In genomic region chr15:81961078-81961451, GRCm38 (mm10) we compare ENCODE assay signal across 8 mouse cellular contexts. TPM values are rescaled to one million over a fixed set of nuclear protein-coding genes. Genes with fewer than 3 reads are reported as not detected.
A peak's percentile ranks its signal among the peaks of the same experiment; 100 is the strongest.
DNase-seq lines count a peak whose midpoint lies in the region; ATAC-seq and TF ChIP-seq lines count a peak whose summit lies in the region.

No protein-coding gene starts in this region.

- TF ChIP-seq CTCF in cerebellum, adult 2 months (IDR thresholded peaks at IDR 0.05; ENCODE audit: borderline replicate concordance, insufficient read depth, low read depth, low read length): no peak

- no peaks in the 10 kb centered on the region for H3K27me3 ChIP-seq in cerebellum, adult 2 months (ENCODE audit: control insufficient read depth, insufficient read depth, low read length)
- no peaks in the 10 kb centered on the region for H3K27me3 ChIP-seq in neural tube, embryonic 11.5 days (ENCODE audit: control insufficient read depth, insufficient read depth, low read length)
- no peaks in the 10 kb centered on the region for H3K27me3 ChIP-seq in limb, embryonic 12.5 days
- no peaks in the 10 kb centered on the region for H3K27me3 ChIP-seq in stomach, embryonic 14.5 days (ENCODE audit: control insufficient read depth, insufficient read depth, low read length)

- H3K9me3 ChIP-seq in neural tube, embryonic 11.5 days (ENCODE audit: control insufficient read depth, low read length): no peaks in the 10 kb centered on the region
- H3K9me3 ChIP-seq in limb, embryonic 12.5 days: no peaks in the 10 kb centered on the region
- H3K9me3 ChIP-seq in stomach, embryonic 14.5 days (ENCODE audit: control insufficient read depth, low read depth, low read length): no peaks in the 10 kb centered on the region

- DNase-seq in cerebellum, adult 2 months: no peak
- no peak for DNase-seq in cerebellum, adult 11-12 months
- DNase-seq in neural tube, embryonic 11.5 days (ENCODE audit: low spot score): no peak
- no peak for DNase-seq in neural tube, embryonic 10.5 days (ENCODE audit: extremely low spot score, low spot score)
- no peak for DNase-seq in embryo, embryonic 11 days

- H3K4me3 ChIP-seq in cerebellum, adult 2 months (replicated peaks; ENCODE audit: insufficient read depth, low read depth, low read length): peak overlapping the region; percentile 67
- peak overlapping the region; percentile 64 for H3K4me3 ChIP-seq in neural tube, embryonic 11.5 days (ENCODE audit: low read depth, low read length)
- peak overlapping the region; percentile 68 for H3K4me3 ChIP-seq in limb, embryonic 12.5 days (replicated peaks)
- peak overlapping the region; percentile 51 for H3K4me3 ChIP-seq in stomach, embryonic 14.5 days (ENCODE audit: low read depth, low read length)

- 0 out of 2 replicates have a peak overlapping the region, but pooled peaks have one; percentile 20 for H3K27ac ChIP-seq in cerebellum, adult 2 months (ENCODE audit: insufficient read depth, low read length)
- no peak overlapping the region for H3K27ac ChIP-seq in neural tube, embryonic 11.5 days (ENCODE audit: low read depth, low read length)
- H3K27ac ChIP-seq in limb, embryonic 12.5 days: no peak overlapping the region
- no peak overlapping the region for H3K27ac ChIP-seq in stomach, embryonic 14.5 days (ENCODE audit: low read length)

- no peak for TF ChIP-seq POLR2A in cerebellum, adult 2 months (IDR thresholded peaks at IDR 0.05; ENCODE audit: borderline replicate concordance, insufficient read depth, low read length)

- H3K4me1 ChIP-seq in cerebellum, adult 2 months (ENCODE audit: control insufficient read depth, insufficient read depth, low read length): peaks cover 8% of the 10 kb centered on the region
- peaks cover 2% of the 10 kb centered on the region; the same call in 1 of the 2 replicates for H3K4me1 ChIP-seq in neural tube, embryonic 11.5 days (ENCODE audit: control insufficient read depth, insufficient read depth, low read length)
- H3K4me1 ChIP-seq in limb, embryonic 12.5 days (replicated peaks): peaks cover 10% of the 10 kb centered on the region; the same call in 1 of the 2 replicates
- H3K4me1 ChIP-seq in stomach, embryonic 14.5 days (ENCODE audit: control insufficient read depth, insufficient read depth, low read length): no peaks in the 10 kb centered on the region

- peak; percentile 28; the same call in 1 of the 2 replicates for ATAC-seq in neural tube, embryonic 11.5 days (ENCODE audit: insufficient read depth, low FRiP score, low TSS enrichment)
- no peak for ATAC-seq in limb, embryonic 12.5 days (ENCODE audit: insufficient number of reproducible peaks, insufficient read depth, low FRiP score, low TSS enrichment, low read depth)
- ATAC-seq in stomach, embryonic 14.5 days (ENCODE audit: insufficient number of reproducible peaks, insufficient read depth, low FRiP score, low read depth): no peak
- ATAC-seq in inflammation-experienced regulatory T-cells, adult 6 months: no peak

- H3K9ac ChIP-seq in neural tube, embryonic 11.5 days (ENCODE audit: low read length): no peak overlapping the region; the same call in 1 of the 2 replicates
- no peak overlapping the region; the same call in 1 of the 2 replicates for H3K9ac ChIP-seq in limb, embryonic 12.5 days (replicated peaks)
- H3K9ac ChIP-seq in stomach, embryonic 14.5 days (replicated peaks; ENCODE audit: low read depth, low read length): no peak overlapping the region

- under 1% methylated on average over 7 of the region's 8 CpGs for WGBS in cerebellum, adult 2 months
- WGBS in neural tube, embryonic 11.5 days: 3% methylated on average over 8 of the region's 8 CpGs
- WGBS in limb, embryonic 12.5 days: 5% methylated on average over 7 of the region's 8 CpGs
- 2% methylated on average over 7 of the region's 8 CpGs for WGBS in stomach, embryonic 14.5 days

- no peaks in the 10 kb centered on the region; the same call in 1 of the 2 replicates for H3K36me3 ChIP-seq in neural tube, embryonic 11.5 days (ENCODE audit: control insufficient read depth, insufficient read depth, low read length)
- H3K36me3 ChIP-seq in limb, embryonic 12.5 days: no peaks in the 10 kb centered on the region
- H3K36me3 ChIP-seq in stomach, embryonic 14.5 days (ENCODE audit: control insufficient read depth, insufficient read depth, low read length): no peaks in the 10 kb centered on the region

- H3K4me2 ChIP-seq in neural tube, embryonic 11.5 days (ENCODE audit: low read depth): peak overlapping the region; percentile 100
- peak overlapping the region; percentile 100 for H3K4me2 ChIP-seq in limb, embryonic 12.5 days
- H3K4me2 ChIP-seq in stomach, embryonic 14.5 days (replicated peaks; ENCODE audit: low read depth, low read length): peak overlapping the region; percentile 89

RNA-seq across cellular contexts. Expression of gene Pmm1, which starts 0.3 kb away (rescaled TPM):
- polyA plus RNA-seq in cerebellum, adult 2 months (2012; rRNA removed): 249 and 289 TPM in 2 replicates
- polyA plus RNA-seq in neural tube, embryonic 11.5 days (2014; fragmentation: Nextera tagmentation; extraction: Ambion mirVana): 33.2 and 35.2 TPM in 2 replicates
- 16.7 and 17.1 TPM in 2 replicates for polyA plus RNA-seq in limb, embryonic 12.5 days (2016; fragmentation: Nextera tagmentation; extraction: Ambion mirVana)
- polyA plus RNA-seq in stomach, embryonic 14.5 days (2014; fragmentation: Nextera tagmentation; extraction: Ambion mirVana): 29.9 and 37.2 TPM in 2 replicates
- 10 to 100 TPM in 2 of 3 experiments, 1 to 10 TPM in 1; 9.3 to 33.3 (median 11.7) TPM for polyA plus RNA-seq in inflammation-experienced regulatory T-cells, adult 6 months (2017; shearing (Covaris generic))

RNA-seq across cellular contexts. Expression of gene 1700029P11Rik, which starts 19.3 kb away (rescaled TPM):
- not detected in 2 replicates for polyA plus RNA-seq in cerebellum, adult 2 months (2012; rRNA removed)
- not detected in 2 replicates for polyA plus RNA-seq in neural tube, embryonic 11.5 days (2014; fragmentation: Nextera tagmentation; extraction: Ambion mirVana)
- not detected in 2 replicates for polyA plus RNA-seq in limb, embryonic 12.5 days (2016; fragmentation: Nextera tagmentation; extraction: Ambion mirVana)
- not detected in 2 replicates for polyA plus RNA-seq in stomach, embryonic 14.5 days (2014; fragmentation: Nextera tagmentation; extraction: Ambion mirVana)
- not detected for polyA plus RNA-seq in inflammation-experienced regulatory T-cells, adult 6 months (2017; shearing (Covaris generic))

RNA-seq across cellular contexts. Expression of gene Csdc2, which starts 24.5 kb away (rescaled TPM):
- polyA plus RNA-seq in cerebellum, adult 2 months (2012; rRNA removed): 258 and 264 TPM in 2 replicates
- polyA plus RNA-seq in neural tube, embryonic 11.5 days (2014; fragmentation: Nextera tagmentation; extraction: Ambion mirVana): 25.7 and 27.7 TPM in 2 replicates
- polyA plus RNA-seq in limb, embryonic 12.5 days (2016; fragmentation: Nextera tagmentation; extraction: Ambion mirVana): 7.9 and 9.6 TPM in 2 replicates
- 15.7 and 18.3 TPM in 2 replicates for polyA plus RNA-seq in stomach, embryonic 14.5 days (2014; fragmentation: Nextera tagmentation; extraction: Ambion mirVana)
- not detected for polyA plus RNA-seq in inflammation-experienced regulatory T-cells, adult 6 months (2017; shearing (Covaris generic))

RNA-seq across cellular contexts. Expression of gene Xrcc6, which starts 26.6 kb away (rescaled TPM):
- polyA plus RNA-seq in cerebellum, adult 2 months (2012; rRNA removed): 35.9 and 37.9 TPM in 2 replicates
- polyA plus RNA-seq in neural tube, embryonic 11.5 days (2014; fragmentation: Nextera tagmentation; extraction: Ambion mirVana): 73.2 and 73.8 TPM in 2 replicates
- polyA plus RNA-seq in limb, embryonic 12.5 days (2016; fragmentation: Nextera tagmentation; extraction: Ambion mirVana): 91.2 and 91.6 TPM in 2 replicates
- polyA plus RNA-seq in stomach, embryonic 14.5 days (2014; fragmentation: Nextera tagmentation; extraction: Ambion mirVana): 75.4 and 90.0 TPM in 2 replicates
- 10 to 100 TPM; 54.3 to 56.7 (median 54.4) TPM for polyA plus RNA-seq in inflammation-experienced regulatory T-cells, adult 6 months (2017; shearing (Covaris generic))

RNA-seq across cellular contexts. Expression of gene Polr3h, which starts 35.0 kb away (rescaled TPM):
- polyA plus RNA-seq in cerebellum, adult 2 months (2012; rRNA removed): 50.4 and 51.2 TPM in 2 replicates
- 73.9 and 83.0 TPM in 2 replicates for polyA plus RNA-seq in neural tube, embryonic 11.5 days (2014; fragmentation: Nextera tagmentation; extraction: Ambion mirVana)
- polyA plus RNA-seq in limb, embryonic 12.5 days (2016; fragmentation: Nextera tagmentation; extraction: Ambion mirVana): 60.1 and 62.4 TPM in 2 replicates
- polyA plus RNA-seq in stomach, embryonic 14.5 days (2014; fragmentation: Nextera tagmentation; extraction: Ambion mirVana): 62.7 and 68.0 TPM in 2 replicates
- 10 to 100 TPM; 17.4 to 28.3 (median 22.6) TPM for polyA plus RNA-seq in inflammation-experienced regulatory T-cells, adult 6 months (2017; shearing (Covaris generic))
